Mouse (Mus musculus) lung, embryonic 14.5 days (tissue): ENCODE measurements around the gene Chchd6. TPM values are rescaled to one million over a fixed set of nuclear protein-coding genes. Genes with fewer than 3 reads are reported as not detected.

Experiments used
- ATAC-seq: fragments of 200-750 bp; cut with Nextera tagmentation; 2 replicates; pipeline ENCODE4 v1.8.0; 2017; ENCODE audit warnings: mild to moderate bottlenecking, moderate TSS enrichment, moderate library complexity; ENCODE audit not compliant: insufficient read depth
- DNase-seq: peaks from one replicate; pipeline ENCODE4 v3.0.0-alpha.2; 2015
- H3K27ac ChIP-seq: fragments of 300-500 bp; sonication (generic); 2 replicates; pipeline ENCODE4 v1.5.1; 2014; ENCODE audit warnings: low read depth, mild to moderate bottlenecking, moderate library complexity
- H3K27me3 ChIP-seq: fragments of 300-500 bp; sonication (generic); 2 replicates; pipeline ENCODE4 v1.6.1; 2014; ENCODE audit warnings: low read length, control low read depth; ENCODE audit not compliant: insufficient read depth
- H3K36me3 ChIP-seq: fragments of 300-500 bp; sonication (generic); 2 replicates; pipeline ENCODE4 v1.6.1; 2014; ENCODE audit warnings: control low read depth; ENCODE audit not compliant: insufficient read depth
- H3K4me1 ChIP-seq: fragments of 300-500 bp; sonication (generic); 2 replicates; pipeline ENCODE4 v1.6.1; 2014; ENCODE audit warnings: antibody characterized with exemption, control low read depth; ENCODE audit not compliant: insufficient read depth
- H3K4me2 ChIP-seq: fragments of 300-500 bp; sonication (generic); 2 replicates; pipeline ENCODE4 v1.6.1; 2014; ENCODE audit warnings: mild to moderate bottlenecking
- H3K4me3 ChIP-seq: fragments of 300-500 bp; sonication (generic); 2 replicates; pipeline ENCODE4 v1.5.1; 2014; ENCODE audit warnings: low read depth, low read length
- H3K9ac ChIP-seq: fragments of 300-500 bp; sonication (generic); 2 replicates; pipeline ENCODE4 v1.6.1; 2014
- H3K9me3 ChIP-seq: fragments of 300-500 bp; sonication (generic); 2 replicates; pipeline ENCODE4 v1.6.1; 2016; ENCODE audit warnings: low read depth, low read length, control low read depth
- CTCF ChIP-seq: IDR thresholded peaks from 2 replicates; pipeline ENCODE4 v1.5.1; 2016; ENCODE audit warnings: antibody characterized with exemption, low read depth
- WGBS: fragments of 180-500 bp; shearing (Covaris S2); extraction: QIAGEN DNeasy Blood & Tissue Kit; methylation state at CpG from one replicate; pipeline ENCODE4 v1.1.7; 2014; 5-methylcytosine and 5-hydroxymethylcytosine counted together
- polyA plus RNA-seq: library from polyadenylated mRNA; unstranded; fragments of >200 nt; fragmentation: Nextera tagmentation; extraction: Ambion mirVana; gene quantifications from 2 replicates; pipeline ENCODE4 v1.2.1, GENCODE M21; 2014

The Chchd6 gene
- polyA plus RNA-seq, 1 experiment from 2014 or later, result 69.3 TPM

- H3K27me3 ChIP-seq, result no peaks in the 10 kb centered on the region
- 20% methylated on average over 5 of the region's 5 CpGs for WGBS
- peak; percentile 55; the same call in 1 of the 2 replicates for TF ChIP-seq CTCF
- H3K4me2 ChIP-seq, result no peak overlapping the region
- H3K4me3 ChIP-seq, result no peak overlapping the region
- H3K4me1 ChIP-seq, result peaks cover 16% of the 10 kb centered on the region
- peak overlapping the region; percentile 83 for H3K27ac ChIP-seq
- no peaks in the 10 kb centered on the region for H3K9me3 ChIP-seq
- ATAC-seq, result peak; percentile 79
- peak; percentile 86 for DNase-seq
- H3K9ac ChIP-seq, result 0 out of 2 replicates have a peak overlapping the region, but pooled peaks have one; percentile 14
- peaks cover 70% of the 10 kb centered on the region for H3K36me3 ChIP-seq
These were observed 243.9 kb downstream of the Chchd6 start for GRCm38 (mm10) chr6:89351441-89352137.

GRCm38 (mm10) chr6:89350520-89350919 is 244.9 kb downstream of the Chchd6 start:
- ATAC-seq (no peak), DNase-seq (no peak)
- Histone ChIP-seq H3K36me3 (peaks cover 65% of the 10 kb centered on the region), H3K4me2 (no peak overlapping the region), H3K4me3 (no peak overlapping the region), H3K4me1 (peaks cover 21% of the 10 kb centered on the region), H3K9ac (no peak overlapping the region), H3K27ac (peak overlapping the region; percentile 83; the same call in 1 of the 2 replicates), H3K9me3 (no peaks in the 10 kb centered on the region), H3K27me3 (no peaks in the 10 kb centered on the region)
- no peak for TF ChIP-seq CTCF
- 100% methylated on average over 2 of the region's 2 CpGs for WGBS

- ATAC-seq (no peak), DNase-seq (no peak)
- H3K4me2 ChIP-seq, result no peak overlapping the region
- no peak overlapping the region for H3K9ac ChIP-seq
- no peak overlapping the region for H3K27ac ChIP-seq
- no peak overlapping the region for H3K4me3 ChIP-seq
- H3K27me3 ChIP-seq, result no peaks in the 10 kb centered on the region
- WGBS, result 44% methylated on average over 1 of the region's 1 CpGs
- peaks cover 65% of the 10 kb centered on the region for H3K36me3 ChIP-seq
- H3K4me1 ChIP-seq, result peaks cover 26% of the 10 kb centered on the region
- H3K9me3 ChIP-seq, result no peaks in the 10 kb centered on the region
- no peak for TF ChIP-seq CTCF
These were observed 245.4 kb downstream of the Chchd6 start for GRCm38 (mm10) chr6:89350037-89350515.

- H3K9me3 ChIP-seq, result no peaks in the 10 kb centered on the region
- no peak overlapping the region for H3K4me2 ChIP-seq
- no peak overlapping the region for H3K9ac ChIP-seq
- no peak overlapping the region for H3K27ac ChIP-seq
- no peak for TF ChIP-seq CTCF
- no peak for DNase-seq
- WGBS, result 88% methylated on average over 9 of the region's 9 CpGs
- no peak overlapping the region for H3K4me3 ChIP-seq
- H3K27me3 ChIP-seq, result no peaks in the 10 kb centered on the region
- ATAC-seq, result no peak
- peaks cover 57% of the 10 kb centered on the region for H3K36me3 ChIP-seq
- H3K4me1 ChIP-seq, result peaks cover 33% of the 10 kb centered on the region
These were observed 247.1 kb downstream of the Chchd6 start for GRCm38 (mm10) chr6:89348363-89348762.

GRCm38 (mm10) chr6:89347792-89348191 is 247.7 kb downstream of the Chchd6 start:
- Histone ChIP-seq H3K4me1 (peaks cover 33% of the 10 kb centered on the region), H3K9ac (no peak overlapping the region), H3K27me3 (no peaks in the 10 kb centered on the region), H3K9me3 (no peaks in the 10 kb centered on the region), H3K4me3 (no peak overlapping the region), H3K4me2 (no peak overlapping the region), H3K27ac (no peak overlapping the region), H3K36me3 (peaks cover 59% of the 10 kb centered on the region)
- ATAC-seq (no peak), DNase-seq (no peak)
- TF ChIP-seq CTCF, result no peak
- 65% methylated on average over 1 of the region's 1 CpGs for WGBS

GRCm38 (mm10) chr6:89345855-89346254 is 249.6 kb downstream of the Chchd6 start:
- DNase-seq, result no peak

GRCm38 (mm10) chr6:89345486-89345785 is 250.0 kb downstream of the Chchd6 start:
- Histone ChIP-seq H3K9ac (peak overlapping the region; percentile 29), H3K4me2 (peak overlapping the region; percentile 44; the same call in 1 of the 2 replicates), H3K9me3 (no peaks in the 10 kb centered on the region), H3K4me3 (no peak overlapping the region), H3K27me3 (no peaks in the 10 kb centered on the region), H3K27ac (peak overlapping the region; percentile 92), H3K4me1 (peaks cover 17% of the 10 kb centered on the region), H3K36me3 (peaks cover 75% of the 10 kb centered on the region)
- no peak for TF ChIP-seq CTCF
- DNase-seq, result no peak
- WGBS, result 53% methylated on average over 3 of the region's 3 CpGs
- peak; percentile 1; the same call in 1 of the 2 replicates for ATAC-seq

More at GRCm38 (mm10) chr6:89345855-89346254, 249.6 kb downstream of the Chchd6 start:
- no peak overlapping the region for H3K4me3 ChIP-seq
- peak overlapping the region; percentile 92 for H3K27ac ChIP-seq
- peaks cover 20% of the 10 kb centered on the region for H3K4me1 ChIP-seq
- H3K4me2 ChIP-seq, result no peak overlapping the region
- no peak for TF ChIP-seq CTCF
- no peaks in the 10 kb centered on the region for H3K27me3 ChIP-seq
- peak overlapping the region; percentile 29 for H3K9ac ChIP-seq
- peaks cover 75% of the 10 kb centered on the region for H3K36me3 ChIP-seq
- no peaks in the 10 kb centered on the region for H3K9me3 ChIP-seq
- 96% methylated on average over 1 of the region's 1 CpGs for WGBS
- no peak for ATAC-seq
